Mouse (Mus musculus): ENCODE measurements around the gene Hist1h2bp.

Hist1h2bp gene

DNA sequence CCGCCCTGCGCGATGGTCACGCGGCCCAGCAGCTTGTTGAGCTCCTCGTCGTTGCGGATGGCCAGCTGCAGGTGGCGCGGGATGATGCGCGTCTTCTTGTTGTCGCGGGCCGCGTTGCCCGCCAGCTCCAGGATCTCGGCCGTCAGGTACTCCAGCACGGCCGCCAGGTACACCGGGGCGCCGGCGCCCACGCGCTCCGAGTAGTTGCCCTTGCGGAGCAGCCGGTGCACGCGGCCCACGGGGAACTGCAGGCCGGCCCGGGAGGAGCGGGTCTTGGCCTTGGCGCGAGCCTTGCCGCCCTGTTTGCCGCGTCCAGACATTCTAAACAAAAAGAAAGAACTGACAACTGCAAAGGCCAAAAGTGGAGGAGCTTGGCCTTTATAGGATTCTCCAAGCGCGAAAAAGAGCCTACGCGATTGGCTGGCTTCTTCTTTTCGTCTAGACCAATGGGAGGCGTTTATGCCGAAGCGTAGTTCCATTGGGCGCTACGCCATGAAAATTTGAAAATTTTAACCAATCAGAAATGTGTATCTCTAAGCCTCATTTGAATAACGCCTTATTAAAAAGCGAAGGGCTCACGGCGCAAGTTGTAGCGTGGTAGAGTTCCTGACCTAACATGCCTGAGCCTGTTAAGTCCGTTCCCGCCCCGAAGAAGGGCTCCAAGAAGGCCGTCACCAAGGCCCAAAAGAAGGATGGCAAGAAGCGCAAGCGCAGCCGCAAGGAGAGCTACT lies at the start of gene Hist1h2bp, which contains the start of gene Hist1h2an:
Gene Hist1h2bp (plus strand): TSS at position 563 of the 731 bp plus-strand sequence.
Gene Hist1h2an (minus strand): TSS at position 320 of the 731 bp plus-strand sequence.
- peak; percentile 94 to 97 for DNase-seq

DNA sequence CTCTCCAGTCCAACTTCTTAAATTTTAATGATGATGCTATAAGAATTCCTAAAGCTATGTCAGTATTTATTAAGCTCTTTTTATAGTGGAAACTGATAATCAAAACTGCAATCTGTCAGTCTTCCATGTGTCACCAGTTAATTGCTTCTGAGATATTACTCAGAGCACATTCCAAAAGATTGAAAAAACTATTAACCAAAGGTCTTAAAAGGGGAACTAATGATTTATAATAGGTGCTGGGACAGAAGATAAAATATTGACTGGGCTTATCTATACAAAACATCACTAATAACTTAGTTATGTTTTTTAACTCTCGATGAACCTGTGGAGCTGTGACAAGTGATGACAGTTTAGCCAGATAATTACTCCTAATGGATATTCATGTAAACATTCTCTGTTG lies 42.3 kb upstream of the Hist1h2bp start:
- DNase-seq, result no peak

DNA sequence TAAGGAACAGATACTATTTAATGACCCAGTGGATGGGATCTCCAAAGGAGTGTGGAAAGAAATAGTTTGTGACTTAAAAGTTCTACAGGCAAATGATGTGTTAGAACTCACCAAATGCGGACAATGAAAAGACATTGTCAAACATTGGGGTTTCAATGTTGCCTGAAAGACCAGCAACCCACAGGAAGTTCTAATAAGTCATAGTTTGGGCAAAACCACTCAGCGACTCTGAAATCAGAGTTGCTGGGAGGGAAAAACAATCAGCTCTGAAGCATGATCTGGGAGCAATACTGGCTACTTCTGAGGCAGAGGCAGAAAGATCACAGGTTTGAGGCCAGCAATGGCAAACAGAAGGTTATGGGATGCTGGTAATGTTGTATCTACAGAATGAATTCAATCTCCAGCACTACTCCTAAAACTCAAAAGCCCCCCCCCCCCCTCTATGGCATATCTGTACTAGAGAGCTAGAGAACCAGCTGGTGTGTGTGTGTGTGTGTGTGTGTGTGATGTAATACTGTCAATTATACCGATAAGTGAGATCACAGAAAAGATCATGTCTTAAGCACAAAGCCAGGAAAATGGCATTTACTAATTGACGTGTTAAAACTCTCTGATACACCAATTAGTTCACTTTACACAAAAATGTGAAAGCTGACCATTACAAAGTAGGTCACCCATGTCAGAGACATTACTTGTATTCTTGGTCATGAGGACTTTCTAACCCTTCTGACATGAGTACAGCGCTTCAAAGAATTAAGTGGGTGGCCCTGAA lies 37.7 kb upstream of the Hist1h2bp start:
- DNase-seq, result peak in 1 of 2 experiments; percentile 10

- DNase-seq, result peak; percentile 98
Measured at GRCm38 (mm10) chr13:21750159-21751017, 36.9 kb upstream of the Hist1h2bp start, which contains the start of gene Hist1h4k. Gene Hist1h4k (minus strand): TSS chr13:21750505.

- DNase-seq, result no peak
Measured at GRCm38 (mm10) chr13:21751417-21751816, 35.8 kb upstream of the Hist1h2bp start.

DNA sequence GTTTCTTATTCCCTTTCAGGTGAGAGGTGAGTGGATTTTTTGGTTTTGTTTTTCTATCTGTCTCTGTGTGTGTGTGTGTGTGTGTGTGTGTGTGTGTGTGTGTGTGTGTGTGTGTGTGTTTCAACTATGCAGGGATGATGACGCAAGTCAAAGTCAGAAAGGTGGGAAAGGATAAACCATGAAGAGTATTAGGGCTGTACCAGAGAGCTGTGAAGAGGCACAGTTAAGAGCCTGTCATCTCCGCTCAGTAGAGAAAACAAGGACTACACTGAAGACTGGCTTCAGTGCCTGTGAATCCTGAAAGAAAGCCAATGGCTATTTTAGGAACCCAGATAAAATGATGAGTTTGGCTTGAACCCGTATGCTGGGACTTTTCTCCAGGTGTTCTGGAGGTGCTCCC lies 35.4 kb upstream of the Hist1h2bp start:
- no peak for DNase-seq

GRCm38 (mm10) chr13:21752356-21752755 lies 34.9 kb upstream of the Hist1h2bp start:
- DNase-seq, result no peak

- DNase-seq, result no peak
Measured at GRCm38 (mm10) chr13:21753051-21753523, 34.2 kb upstream of the Hist1h2bp start.

GRCm38 (mm10) chr13:21753524-21754285 lies 33.6 kb upstream of the Hist1h2bp start, which contains the start of the genes Hist1h2ak and Hist1h2bn:
Gene Hist1h2ak (minus strand): TSS chr13:21753827.
Gene Hist1h2bn (plus strand): TSS chr13:21754123.
- DNase-seq, result peak; percentile 71 to 77

GRCm38 (mm10) chr13:21754294-21755001 lies 32.8 kb upstream of the Hist1h2bp start:
- DNase-seq, result peak; percentile 57

GRCm38 (mm10) chr13:21755707-21756106 lies 31.6 kb upstream of the Hist1h2bp start:
- DNase-seq, result no peak

GRCm38 (mm10) chr13:21778814-21779766 lies 8.2 kb upstream of the Hist1h2bp start:
- DNase-seq, result peak; percentile 77 to 82

- peak; percentile 70 to 71 for DNase-seq
Measured at GRCm38 (mm10) chr13:21779767-21780731, 7.2 kb upstream of the Hist1h2bp start, which contains the start of gene Hist1h1b. Gene Hist1h1b (minus strand): TSS chr13:21780625.

DNA sequence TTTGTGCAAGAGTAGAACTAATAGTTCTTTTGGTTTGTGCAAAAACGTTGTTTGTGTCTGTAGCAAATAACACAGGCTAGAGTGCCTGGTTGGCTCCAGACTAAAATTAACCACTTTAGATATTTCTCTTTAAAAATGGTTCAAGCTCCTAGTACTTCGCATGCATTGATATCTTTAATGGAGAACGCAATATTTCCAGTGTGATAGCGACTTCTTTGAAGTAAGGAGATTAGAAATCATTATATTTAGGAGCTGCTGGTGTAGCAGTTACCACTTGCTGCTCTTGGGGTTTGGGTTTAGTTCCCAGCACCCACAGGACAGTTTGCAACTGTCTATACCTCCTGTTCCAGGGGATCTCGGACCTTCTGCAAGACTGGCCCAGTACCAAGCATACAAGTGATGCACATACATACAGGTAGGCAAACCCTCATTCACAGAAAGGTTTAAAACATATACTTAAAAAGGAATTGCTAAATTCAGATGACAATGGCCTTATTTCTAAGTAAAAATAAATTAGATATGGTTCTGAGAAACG lies 6.2 kb upstream of the Hist1h2bp start:
- no peak for DNase-seq

DNA sequence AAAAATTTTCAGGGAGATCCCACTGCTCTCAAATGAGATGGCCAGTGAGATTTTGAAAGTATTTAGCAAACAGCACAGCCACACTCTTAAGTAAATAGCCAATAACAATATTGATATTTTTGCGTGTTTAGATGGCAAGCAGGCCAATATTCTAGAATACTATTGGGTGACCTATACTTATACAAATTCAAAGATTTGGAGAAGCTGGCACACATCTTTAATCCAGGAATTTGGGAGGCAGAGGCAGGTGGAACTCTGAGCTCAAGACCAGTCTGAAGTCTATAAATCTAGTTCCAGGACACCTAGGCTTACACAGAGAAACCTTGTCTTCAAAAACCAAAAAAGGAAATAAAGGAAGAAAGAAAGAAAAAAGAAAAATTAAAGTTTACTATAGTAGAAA lies 5.6 kb upstream of the Hist1h2bp start:
- DNase-seq, result no peak

- peak; percentile 35 to 42 for DNase-seq
Measured at GRCm38 (mm10) chr13:21782361-21783254, 4.7 kb upstream of the Hist1h2bp start.

- peak; percentile 67 to 79 for DNase-seq
Measured at GRCm38 (mm10) chr13:21783255-21783617, 4.0 kb upstream of the Hist1h2bp start, which contains the start of gene Hist1h3i. Gene Hist1h3i (minus strand): TSS chr13:21783370.

All from cerebellum, postnatal 10 days (tissue).